Mouse (Mus musculus): Measurements from ENCODE around the gene Micu1. TPM values are rescaled to one million over a fixed set of nuclear protein-coding genes. Genes with fewer than 3 reads are reported as not detected.
"Not testable (repeated sequence)": the region's sequence is repeated elsewhere in the genome, so short reads cannot be mapped to it uniquely, and the experiment has no call there.

Micu1 gene
- total RNA-seq, 2 experiments from 2014 or later = 26.3 to 26.5 TPM

GRCm38 (mm10) chr10:59835301-59836155 lies 133.3 kb downstream of the Micu1 start:
- ATAC-seq (replicated peaks; ENCODE audit: low FRiP score, low TSS enrichment, poor library complexity, severe bottlenecking) = no peak

- no peak for ATAC-seq (replicated peaks; ENCODE audit: low FRiP score, low TSS enrichment, poor library complexity, severe bottlenecking)
These were observed 135.2 kb downstream of the Micu1 start for GRCm38 (mm10) chr10:59837490-59837889.

GRCm38 (mm10) chr10:59841434-59841833 lies 139.2 kb downstream of the Micu1 start:
- ATAC-seq (replicated peaks; ENCODE audit: low FRiP score, low TSS enrichment, poor library complexity, severe bottlenecking) = no peak

GRCm38 (mm10) chr10:59843125-59843524 lies 140.8 kb downstream of the Micu1 start:
- no peak for ATAC-seq (replicated peaks; ENCODE audit: low FRiP score, low TSS enrichment, poor library complexity, severe bottlenecking)

- no peak for ATAC-seq (replicated peaks; ENCODE audit: low FRiP score, low TSS enrichment, poor library complexity, severe bottlenecking)
These were observed 142.4 kb downstream of the Micu1 start for GRCm38 (mm10) chr10:59844686-59845085.

- no peak for ATAC-seq (replicated peaks; ENCODE audit: low FRiP score, low TSS enrichment, poor library complexity, severe bottlenecking)
These were observed 144.1 kb downstream of the Micu1 start for GRCm38 (mm10) chr10:59846416-59846815.

- no peak for ATAC-seq (replicated peaks; ENCODE audit: low FRiP score, low TSS enrichment, poor library complexity, severe bottlenecking)
These were observed 146.0 kb downstream of the Micu1 start for GRCm38 (mm10) chr10:59848079-59848877.

- no peak for ATAC-seq (replicated peaks; ENCODE audit: low FRiP score, low TSS enrichment, poor library complexity, severe bottlenecking)
These were observed 146.7 kb downstream of the Micu1 start for GRCm38 (mm10) chr10:59848953-59849352.

GRCm38 (mm10) chr10:59849371-59849770 lies 147.1 kb downstream of the Micu1 start:
- ATAC-seq (replicated peaks; ENCODE audit: low FRiP score, low TSS enrichment, poor library complexity, severe bottlenecking) = no peak

- ATAC-seq (replicated peaks; ENCODE audit: low FRiP score, low TSS enrichment, poor library complexity, severe bottlenecking) = no peak
These were observed 154.9 kb downstream of the Micu1 start for GRCm38 (mm10) chr10:59857157-59857556.

GRCm38 (mm10) chr10:59860684-59861083 lies 158.4 kb downstream of the Micu1 start:
- no peak for ATAC-seq (replicated peaks; ENCODE audit: low FRiP score, low TSS enrichment, poor library complexity, severe bottlenecking)

- ATAC-seq (replicated peaks; ENCODE audit: low FRiP score, low TSS enrichment, poor library complexity, severe bottlenecking) = no peak
These were observed 158.9 kb downstream of the Micu1 start for GRCm38 (mm10) chr10:59861201-59861600.

GRCm38 (mm10) chr10:59862816-59863440 lies 160.7 kb downstream of the Micu1 start:
- no peak for ATAC-seq (replicated peaks; ENCODE audit: low FRiP score, low TSS enrichment, poor library complexity, severe bottlenecking)

GRCm38 (mm10) chr10:59863620-59864019 lies 161.3 kb downstream of the Micu1 start:
- ATAC-seq (replicated peaks; ENCODE audit: low FRiP score, low TSS enrichment, poor library complexity, severe bottlenecking) = no peak

- ATAC-seq (replicated peaks; ENCODE audit: low FRiP score, low TSS enrichment, poor library complexity, severe bottlenecking) = no peak
These were observed 162.1 kb downstream of the Micu1 start for GRCm38 (mm10) chr10:59864232-59864875.

GRCm38 (mm10) chr10:59864884-59865726 lies 162.8 kb downstream of the Micu1 start:
- ATAC-seq (replicated peaks; ENCODE audit: low FRiP score, low TSS enrichment, poor library complexity, severe bottlenecking) = peak; percentile 90

- ATAC-seq (replicated peaks; ENCODE audit: low FRiP score, low TSS enrichment, poor library complexity, severe bottlenecking) = no peak
These were observed 166.0 kb downstream of the Micu1 start for GRCm38 (mm10) chr10:59868266-59868665.

- no peak for ATAC-seq (replicated peaks; ENCODE audit: low FRiP score, low TSS enrichment, poor library complexity, severe bottlenecking)
These were observed 167.8 kb downstream of the Micu1 start for GRCm38 (mm10) chr10:59870038-59870437.

- not testable (repeated sequence) for ATAC-seq (replicated peaks; ENCODE audit: low FRiP score, low TSS enrichment, poor library complexity, severe bottlenecking)
These were observed 170.4 kb downstream of the Micu1 start for GRCm38 (mm10) chr10:59872651-59873050.
